Mouse (Mus musculus) small intestine, adult 2 months (tissue): ENCODE data around the gene Etv3. TPM values are rescaled to one million over a fixed set of nuclear protein-coding genes. Genes with fewer than 3 reads are reported as not detected.
"Not testable (repeated sequence)": the region's sequence is repeated elsewhere in the genome, so short reads cannot be mapped to it uniquely, and the experiment has no call there.

ENCODE experiments used
- H3K27ac ChIP-seq: fragments of 200-500 bp; 2 replicates; pipeline ENCODE4 v1.5.1; 2012; ENCODE audit warnings: low read depth, low read length, control low read depth, inconsistent platforms; ENCODE audit not compliant: insufficient read depth
- H3K27me3 ChIP-seq: fragments of 200-500 bp; 2 replicates; pipeline ENCODE4 v1.6.1; 2012; ENCODE audit warnings: mild to moderate bottlenecking, moderate library complexity, low read length, inconsistent platforms; ENCODE audit not compliant: control insufficient read depth, insufficient read depth
- H3K36me3 ChIP-seq: fragments of 200-500 bp; 2 replicates; pipeline ENCODE4 v1.6.1; 2012; ENCODE audit warnings: mild to moderate bottlenecking, low read length, control low read depth, inconsistent platforms; ENCODE audit not compliant: control insufficient read depth, insufficient read depth
- H3K4me1 ChIP-seq: fragments of 200-500 bp; 2 replicates; pipeline ENCODE4 v1.6.1; 2012; ENCODE audit warnings: low read length, inconsistent platforms, mixed read lengths; ENCODE audit not compliant: control insufficient read depth, insufficient read depth, insufficient read length
- H3K4me3 ChIP-seq: fragments of 200-500 bp; 2 replicates; pipeline ENCODE4 v1.5.1; 2012; ENCODE audit warnings: low read depth, mild to moderate bottlenecking, control low read depth, inconsistent platforms, low read length, moderate library complexity
- CTCF ChIP-seq: fragments of 200-500 bp; IDR thresholded peaks from 2 replicates; pipeline ENCODE4 v1.5.1; 2012; ENCODE audit warnings: low read depth, mild to moderate bottlenecking, control low read depth, inconsistent platforms, low read length, moderate library complexity, mixed read lengths; ENCODE audit not compliant: insufficient replicate concordance, insufficient read length; ENCODE audit errors: extremely low read depth
- POLR2A ChIP-seq: fragments of 200-500 bp; IDR thresholded peaks from 2 replicates; pipeline ENCODE4 v1.6.1; 2012; ENCODE audit warnings: low read depth, mild to moderate bottlenecking, control low read depth, inconsistent platforms, low read length, moderate library complexity
- WGBS: fragments of 180-500 bp; shearing (Covaris S2); methylation state at CpG from one replicate; pipeline ENCODE4 v1.1.7; 2018; 5-methylcytosine and 5-hydroxymethylcytosine counted together
- polyA plus RNA-seq: library from polyadenylated mRNA; depleted of rRNA; stranded (reverse); fragments of >200 nt; gene quantifications from 2 replicates; pipeline ENCODE4 v1.2.3, GENCODE M21; 2012; rRNA removed

The Etv3 gene
- 10.6 and 19.9 TPM in 2 replicates for polyA plus RNA-seq

- peaks cover 28% of the 10 kb centered on the region for H3K36me3 ChIP-seq
- TF ChIP-seq CTCF (no peak), POLR2A (peak; percentile 97)
- H3K4me1 ChIP-seq = peaks cover 21% of the 10 kb centered on the region; the same call in 1 of the 2 replicates
- peak within 1 kb of the TSS; percentile 77 for H3K4me3 ChIP-seq
- 4% methylated on average over 60 of the region's 64 CpGs for WGBS
- H3K27ac ChIP-seq = peak within 1 kb of the TSS; percentile 82
- H3K27me3 ChIP-seq = no peaks in the 10 kb centered on the region
Observed at GRCm38 (mm10) chr3:87525043-87525836, at the start of gene Etv3. Etv3 (plus strand) TSS chr3:87525407.

GRCm38 (mm10) chr3:87477948-87478347, 47.3 kb upstream of the Etv3 start:
- WGBS = 78% methylated on average over 3 of the region's 3 CpGs
- not testable (repeated sequence) for H3K27ac ChIP-seq, H3K4me3 ChIP-seq, H3K36me3 ChIP-seq, H3K27me3 ChIP-seq, H3K4me1 ChIP-seq

- H3K4me3 ChIP-seq, H3K4me1 ChIP-seq, H3K27me3 ChIP-seq, H3K36me3 ChIP-seq, H3K27ac ChIP-seq: not testable (repeated sequence)
- WGBS = 76% methylated on average over 6 of the region's 6 CpGs
Observed at GRCm38 (mm10) chr3:87478596-87478995, 46.6 kb upstream of the Etv3 start.

GRCm38 (mm10) chr3:87479230-87479629, 46.0 kb upstream of the Etv3 start:
- not testable (repeated sequence) for H3K27ac ChIP-seq, H3K4me3 ChIP-seq, H3K27me3 ChIP-seq, H3K4me1 ChIP-seq, H3K36me3 ChIP-seq

- TF ChIP-seq POLR2A = no peak
- no peak for TF ChIP-seq CTCF
- no peaks in the 10 kb centered on the region for H3K36me3 ChIP-seq
- no peaks in the 10 kb centered on the region for H3K27me3 ChIP-seq
- H3K4me1 ChIP-seq = no peaks in the 10 kb centered on the region
- 81% methylated on average over 4 of the region's 4 CpGs for WGBS
- no peak overlapping the region for H3K27ac ChIP-seq
- no peak overlapping the region for H3K4me3 ChIP-seq
Observed at GRCm38 (mm10) chr3:87487392-87487791, 37.8 kb upstream of the Etv3 start.

GRCm38 (mm10) chr3:87487911-87488310, 37.3 kb upstream of the Etv3 start:
- Histone ChIP-seq H3K4me3 (no peak overlapping the region), H3K27me3 (no peaks in the 10 kb centered on the region; the same call in 1 of the 2 replicates), H3K36me3 (no peaks in the 10 kb centered on the region), H3K4me1 (no peaks in the 10 kb centered on the region), H3K27ac (peak overlapping the region; percentile 71; the same call in 1 of the 2 replicates)
- TF ChIP-seq POLR2A (no peak), CTCF (no peak)
- 59% methylated on average over 2 of the region's 2 CpGs for WGBS

GRCm38 (mm10) chr3:87498266-87498665, 26.9 kb upstream of the Etv3 start:
- no peak overlapping the region for H3K27ac ChIP-seq
- H3K36me3 ChIP-seq = no peaks in the 10 kb centered on the region
- no peaks in the 10 kb centered on the region for H3K4me1 ChIP-seq
- no peak overlapping the region for H3K4me3 ChIP-seq
- 82% methylated on average over 9 of the region's 9 CpGs for WGBS
- no peaks in the 10 kb centered on the region for H3K27me3 ChIP-seq
- TF ChIP-seq POLR2A (no peak), CTCF (no peak)

GRCm38 (mm10) chr3:87499072-87499471, 26.1 kb upstream of the Etv3 start:
- TF ChIP-seq POLR2A (no peak), CTCF (peak; percentile 64; the same call in 1 of the 2 replicates)
- whole genome bisulfite sequencing = 19% methylated on average over 3 of the region's 3 CpGs
- no peaks in the 10 kb centered on the region for H3K27me3 ChIP-seq
- H3K36me3 ChIP-seq = no peaks in the 10 kb centered on the region
- no peak overlapping the region for H3K4me3 ChIP-seq
- H3K4me1 ChIP-seq = no peaks in the 10 kb centered on the region
- H3K27ac ChIP-seq = no peak overlapping the region
